Mouse (Mus musculus): ENCODE data around the gene Qrich2. TPM values are rescaled to one million over a fixed set of nuclear protein-coding genes. Genes with fewer than 3 reads are reported as not detected.

Gene Qrich2
- total and polyA plus RNA-seq, 3 experiments, result 0.23 TPM; not detected in 2

- H3K4me1 ChIP-seq (ENCODE audit: control insufficient read depth, insufficient read depth, low read length), result peaks cover 4% of the 10 kb centered on the region
- no peak for TF ChIP-seq CTCF (IDR thresholded peaks at IDR 0.05)
- TF ChIP-seq POLR2A (IDR thresholded peaks at IDR 0.05; ENCODE audit: insufficient read depth, low read depth, low read length), result no peak
- no peak for TF ChIP-seq EP300 (IDR thresholded peaks at IDR 0.05; ENCODE audit: insufficient read depth, low read depth, low read length)
- 89% methylated on average over 5 of the region's 5 CpGs for WGBS
- DNase-seq, result no peak
- H3K9ac ChIP-seq (ENCODE audit: low read depth, low read length), result no peak overlapping the region
- peaks cover 2% of the 10 kb centered on the region; the same call in 1 of the 2 replicates for H3K27me3 ChIP-seq (ENCODE audit: control insufficient read depth, insufficient read depth, low read length)
- H3K79me2 ChIP-seq (replicated peaks; ENCODE audit: control insufficient read depth, insufficient read depth, low read length), result no peaks in the 10 kb centered on the region; the same call in 1 of the 2 replicates
- no peak overlapping the region for H3K4me3 ChIP-seq
- no peaks in the 10 kb centered on the region for H3K36me3 ChIP-seq (ENCODE audit: control insufficient read depth, insufficient read depth, low read length)
- H3K27ac ChIP-seq, result peak overlapping the region; percentile 45
- intact Hi-C loops (cut with DNase I), result no loop called here
Observed at GRCm38 (mm10) chr11:116417054-116417453, 49.0 kb downstream of the Qrich2 start.

GRCm38 (mm10) chr11:116416196-116416943 is 49.7 kb downstream of the Qrich2 start:
- peaks cover 4% of the 10 kb centered on the region for H3K4me1 ChIP-seq (ENCODE audit: control insufficient read depth, insufficient read depth, low read length)
- H3K27me3 ChIP-seq (ENCODE audit: control insufficient read depth, insufficient read depth, low read length), result peaks cover 2% of the 10 kb centered on the region; the same call in 1 of the 2 replicates
- H3K79me2 ChIP-seq (replicated peaks; ENCODE audit: control insufficient read depth, insufficient read depth, low read length), result no peaks in the 10 kb centered on the region; the same call in 1 of the 2 replicates
- peak overlapping the region; percentile 45 for H3K27ac ChIP-seq
- H3K4me3 ChIP-seq, result no peak overlapping the region
- no peaks in the 10 kb centered on the region for H3K36me3 ChIP-seq (ENCODE audit: control insufficient read depth, insufficient read depth, low read length)
- intact Hi-C loops (cut with DNase I), result no loop called here
- no peak overlapping the region for H3K9ac ChIP-seq (ENCODE audit: low read depth, low read length)
- TF ChIP-seq POLR2A (IDR thresholded peaks at IDR 0.05; ENCODE audit: insufficient read depth, low read depth, low read length) (0 out of 2 replicates have a peak, but pooled peaks have one; percentile 10), EP300 (IDR thresholded peaks at IDR 0.05; ENCODE audit: insufficient read depth, low read depth, low read length) (no peak), CTCF (IDR thresholded peaks at IDR 0.05) (no peak)
- DNase-seq, result peak in 1 of 2 experiments; percentile 59
- 64% methylated on average over 6 of the region's 6 CpGs for WGBS

- Histone ChIP-seq H3K36me3 (ENCODE audit: control insufficient read depth, insufficient read depth, low read length) (no peaks in the 10 kb centered on the region), H3K27ac (no peak overlapping the region), H3K9ac (ENCODE audit: low read depth, low read length) (peak overlapping the region; percentile 83; the same call in 1 of the 2 replicates), H3K27me3 (ENCODE audit: control insufficient read depth, insufficient read depth, low read length) (peaks cover 2% of the 10 kb centered on the region; the same call in 1 of the 2 replicates), H3K4me1 (ENCODE audit: control insufficient read depth, insufficient read depth, low read length) (peaks cover 2% of the 10 kb centered on the region), H3K4me3 (no peak overlapping the region), H3K79me2 (replicated peaks; ENCODE audit: control insufficient read depth, insufficient read depth, low read length) (no peaks in the 10 kb centered on the region; the same call in 1 of the 2 replicates)
- TF ChIP-seq EP300 (IDR thresholded peaks at IDR 0.05; ENCODE audit: insufficient read depth, low read depth, low read length) (no peak), CTCF (IDR thresholded peaks at IDR 0.05) (no peak), POLR2A (IDR thresholded peaks at IDR 0.05; ENCODE audit: insufficient read depth, low read depth, low read length) (no peak)
- DNase-seq, result no peak
- 74% methylated on average over 4 of the region's 4 CpGs for WGBS
- intact Hi-C loops (cut with DNase I), result loop anchor here (2.0 kb wide), 1 partner anchor 21 kb away; the partner anchor contains the start of gene Ubald2
Observed at GRCm38 (mm10) chr11:116413631-116414022, 52.4 kb downstream of the Qrich2 start.

GRCm38 (mm10) chr11:116412904-116413630 is 53.0 kb downstream of the Qrich2 start, which contains the start of gene Rnf157:
Gene Rnf157 (minus strand): TSS chr11:116413032.
- peaks cover 2% of the 10 kb centered on the region; the same call in 1 of the 2 replicates for H3K27me3 ChIP-seq (ENCODE audit: control insufficient read depth, insufficient read depth, low read length)
- intact Hi-C loops (cut with DNase I), result loop anchor here (2.0 kb wide), 1 partner anchor 22 kb away; the partner anchor contains the start of gene Ubald2
- no peak for TF ChIP-seq EP300 (IDR thresholded peaks at IDR 0.05; ENCODE audit: insufficient read depth, low read depth, low read length)
- no peak for TF ChIP-seq POLR2A (IDR thresholded peaks at IDR 0.05; ENCODE audit: insufficient read depth, low read depth, low read length)
- no peak for TF ChIP-seq CTCF (IDR thresholded peaks at IDR 0.05)
- WGBS, result 2% methylated on average over 70 of the region's 82 CpGs
- peak; percentile 91 for DNase-seq
- H3K9ac ChIP-seq (ENCODE audit: low read depth, low read length), result peak within 1 kb of the TSS; percentile 83
- peak within 1 kb of the TSS; percentile 34; the same call in 1 of the 2 replicates for H3K27ac ChIP-seq
- H3K36me3 ChIP-seq (ENCODE audit: control insufficient read depth, insufficient read depth, low read length), result no peaks in the 10 kb centered on the region
- peak within 1 kb of the TSS; percentile 55 for H3K4me3 ChIP-seq
- H3K79me2 ChIP-seq (replicated peaks; ENCODE audit: control insufficient read depth, insufficient read depth, low read length), result no peaks in the 10 kb centered on the region; the same call in 1 of the 2 replicates
- peaks cover 2% of the 10 kb centered on the region for H3K4me1 ChIP-seq (ENCODE audit: control insufficient read depth, insufficient read depth, low read length)

- Histone ChIP-seq H3K79me2 (replicated peaks; ENCODE audit: control insufficient read depth, insufficient read depth, low read length) (no peaks in the 10 kb centered on the region; the same call in 1 of the 2 replicates), H3K36me3 (ENCODE audit: control insufficient read depth, insufficient read depth, low read length) (no peaks in the 10 kb centered on the region), H3K27ac (no peak overlapping the region), H3K9ac (ENCODE audit: low read depth, low read length) (peak overlapping the region; percentile 83), H3K4me3 (peak overlapping the region; percentile 55), H3K27me3 (ENCODE audit: control insufficient read depth, insufficient read depth, low read length) (peaks cover 2% of the 10 kb centered on the region; the same call in 1 of the 2 replicates), H3K4me1 (ENCODE audit: control insufficient read depth, insufficient read depth, low read length) (peaks cover 2% of the 10 kb centered on the region)
- no peak for DNase-seq
- TF ChIP-seq EP300 (IDR thresholded peaks at IDR 0.05; ENCODE audit: insufficient read depth, low read depth, low read length) (no peak), POLR2A (IDR thresholded peaks at IDR 0.05; ENCODE audit: insufficient read depth, low read depth, low read length) (no peak), CTCF (IDR thresholded peaks at IDR 0.05) (no peak)
- under 1% methylated on average over 53 of the region's 76 CpGs for WGBS
- intact Hi-C loops (cut with DNase I), result loop anchor here (2.0 kb wide), 1 partner anchor 23 kb away; the partner anchor contains the start of gene Ubald2
Observed at GRCm38 (mm10) chr11:116412028-116412827, 53.8 kb downstream of the Qrich2 start.
